Mouse (Mus musculus): ENCODE results near the gene 5031410I06Rik.
"Not testable (repeated sequence)": the region's sequence is repeated elsewhere in the genome, so short reads cannot be mapped to it uniquely, and the experiment has no call there.

Gene 5031410I06Rik

GRCm38 (mm10) chr5:26105262-26105661 is at the start of gene 5031410I06Rik:
5031410I06Rik (minus strand) TSS chr5:26105362.
- not testable (repeated sequence) for DNase-seq (ENCODE audit: low read depth, low spot score)

- no peak for DNase-seq (ENCODE audit: low read depth, low spot score)
Observed at GRCm38 (mm10) chr5:26142891-26143290, 37.7 kb upstream of the 5031410I06Rik start.

- not testable (repeated sequence) for DNase-seq (ENCODE audit: low read depth, low spot score)
Observed at GRCm38 (mm10) chr5:26121321-26121720, 16.2 kb upstream of the 5031410I06Rik start, which contains the start of gene Gm10220. Gm10220 (minus strand) TSS chr5:26121421.

GRCm38 (mm10) chr5:26089191-26089590 is 16.0 kb downstream of the 5031410I06Rik start, which contains the start of gene Gm10471:
Gm10471 (minus strand) TSS chr5:26089291.
- DNase-seq (ENCODE audit: low read depth, low spot score), result not testable (repeated sequence)

- DNase-seq (ENCODE audit: low read depth, low spot score), result not testable (repeated sequence)
Observed at GRCm38 (mm10) chr5:26079023-26079422, 26.1 kb downstream of the 5031410I06Rik start.

GRCm38 (mm10) chr5:26070716-26071115 is 34.4 kb downstream of the 5031410I06Rik start:
- DNase-seq (ENCODE audit: low read depth, low spot score), result peak; percentile 83

GRCm38 (mm10) chr5:26058481-26058880 is 46.7 kb downstream of the 5031410I06Rik start, which contains the start of gene Gm7347:
Gm7347 (minus strand) TSS chr5:26058581.
- not testable (repeated sequence) for DNase-seq (ENCODE audit: low read depth, low spot score)

Data from R1 (cell line).